In the genomic region with DNA sequence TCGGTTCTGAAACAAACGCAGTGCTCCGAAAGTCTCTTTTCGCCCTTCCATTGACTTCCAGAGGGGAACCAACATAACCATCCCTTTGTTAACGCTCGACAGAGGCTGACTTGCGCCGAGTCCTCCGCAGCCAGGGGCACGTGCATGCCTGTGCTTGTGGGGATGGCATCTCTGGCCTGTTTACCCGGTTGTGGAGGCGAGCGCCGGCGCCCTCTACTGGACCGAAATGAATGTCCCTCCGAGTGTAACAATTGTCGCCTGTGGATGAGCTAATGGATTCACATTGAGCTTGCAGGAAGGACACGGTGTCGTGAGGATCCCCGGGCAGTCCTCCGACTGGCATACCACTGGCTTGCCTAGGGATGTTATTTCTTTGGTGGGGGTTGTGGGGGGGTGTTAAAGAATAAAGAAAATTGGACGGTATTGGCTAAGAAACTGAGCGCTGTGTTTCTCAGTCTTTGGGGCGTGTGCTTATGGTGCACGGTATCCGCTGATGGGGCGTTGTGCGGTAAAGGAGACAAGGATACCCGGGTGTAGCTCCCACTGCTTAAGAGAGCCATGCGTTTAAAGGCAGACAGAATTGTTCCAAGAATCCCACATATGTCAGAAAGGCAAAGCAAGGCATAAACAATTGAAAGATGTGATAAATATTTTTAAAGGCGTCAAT, we compare ENCODE assay signal across 8 mouse cellular contexts. TPM values are rescaled to one million over a fixed set of nuclear protein-coding genes. Genes with fewer than 3 reads are reported as not detected.
DNase-seq lines count a peak whose midpoint lies in the region; ATAC-seq and TF ChIP-seq lines count a peak whose summit lies in the region.

No protein-coding gene starts in this region.

- peak overlapping the region; percentile 97 for H3K27ac ChIP-seq in left cerebral cortex, adult 2 months

- intact Hi-C loops in left cerebral cortex, adult 2 months (cut with DNase I), result loop anchor here (2.0 to 5.0 kb wide), 3 partner anchors 49 to 159 kb away; no protein-coding TSS in a partner anchor

- peak; percentile 94 for DNase-seq in ZHBTc4 (ENCODE audit: low read depth, low spot score)
- peak; percentile 65 to 67 for DNase-seq in gastrocnemius, adult 8-10 months (ENCODE audit: low spot score in 2 of 2)
- peak; percentile 71 for DNase-seq in hindlimb bud, embryonic 11.5 days (ENCODE audit: extremely low spot score, low read depth, low spot score)
- peak; percentile 88 for DNase-seq in left cerebral cortex, adult 2 months (ENCODE audit: extremely low spot score in 1 of 2, low spot score in 2 of 2)
- DNase-seq in right cerebral cortex, adult 2 months (ENCODE audit: low spot score in 2 of 2), result peak; percentile 91 to 94
- DNase-seq in urinary bladder, postnatal 10 days (ENCODE audit: low spot score), result peak; percentile 45

- peak overlapping the region; percentile 55 for H3K4me3 ChIP-seq in left cerebral cortex, adult 2 months

- TF ChIP-seq CTCF in left cerebral cortex, adult 2 months (IDR thresholded peaks at IDR 0.05), result peak; percentile 85

- peak; percentile 92 for ATAC-seq in common myeloid progenitor, adult 5-6 weeks (replicated peaks; ENCODE audit: low read depth, poor library complexity, severe bottlenecking)
- peak; percentile 98 for ATAC-seq in megakaryocyte, adult 5-6 weeks (ENCODE audit: poor library complexity, severe bottlenecking)

RNA-seq across cellular contexts. Expression of a gene that starts 0.6 kb away (rescaled TPM):
- 22.0 and 24.3 TPM in 2 replicates for total RNA-seq in common myeloid progenitor, adult 5-6 weeks (2017)
- 10 to 100 TPM; 55.7 to 68.0 (median 57.4) TPM for total RNA-seq in gastrocnemius, adult 8-10 months (2022)
- 100 to 1,000 TPM; 127 to 141 TPM for total RNA-seq in left cerebral cortex, adult 2 months (2021)
- 4.3 and 7.7 TPM in 2 replicates for total RNA-seq in megakaryocyte, adult 5-6 weeks (2015)
- total RNA-seq in megakaryocyte, adult 5-6 weeks (2017), result 2.4 TPM in 2 replicates

RNA-seq across cellular contexts. Expression of a gene that starts 53.3 kb away (rescaled TPM):
- 5.6 and 6.3 TPM in 2 replicates for total RNA-seq in common myeloid progenitor, adult 5-6 weeks (2017)
- 1 to 10 TPM; 2.7 to 3.9 (median 3.5) TPM for total RNA-seq in gastrocnemius, adult 8-10 months (2022)
- total RNA-seq in left cerebral cortex, adult 2 months (2021), result 10 to 100 TPM; 15.0 to 15.1 TPM
- total RNA-seq in megakaryocyte, adult 5-6 weeks (2015), result 3.7 and 4.8 TPM in 2 replicates
- 4.2 and 5.7 TPM in 2 replicates for total RNA-seq in megakaryocyte, adult 5-6 weeks (2017)

Comparison
In these comparisons a context has a peak if more than half of its experiments do, and no peak if none do; other contexts are left out.
1. Peak in every context shown above with its lines: DNase-seq, ATAC-seq, H3K4me3 ChIP-seq and H3K27ac ChIP-seq.